Mouse (Mus musculus) right cerebral cortex, postnatal 10 days (tissue): ENCODE measurements at regions not wholly inside any gene's neighbourhood (a gene's known extent, or its start where the extent isn't known, plus 50 kb on each side); places are given as distances from the start of the nearest gene placed in this dataset.
"Not testable (repeated sequence)": the region's sequence is repeated elsewhere in the genome, so short reads cannot be mapped to it uniquely, and the experiment has no call there.

Experiments
- DNase-seq, 2 experiments: peaks; one replicate each; pipeline ENCODE4 v3.0.0; 2021; ENCODE audit warnings: low spot score in 2 of 2

GRCm38 (mm10) chr7:138005806-138006205, 391.7 kb downstream of the Tcerg1l start:
- DNase-seq = no peak

- peak; percentile 53 to 57 for DNase-seq
Observed at GRCm38 (mm10) chr7:138006971-138007370, 390.6 kb downstream of the Tcerg1l start.

- peak in 1 of 2 experiments; percentile 28 for DNase-seq
Observed at GRCm38 (mm10) chr7:138008601-138009000, 388.9 kb downstream of the Tcerg1l start.

DNA sequence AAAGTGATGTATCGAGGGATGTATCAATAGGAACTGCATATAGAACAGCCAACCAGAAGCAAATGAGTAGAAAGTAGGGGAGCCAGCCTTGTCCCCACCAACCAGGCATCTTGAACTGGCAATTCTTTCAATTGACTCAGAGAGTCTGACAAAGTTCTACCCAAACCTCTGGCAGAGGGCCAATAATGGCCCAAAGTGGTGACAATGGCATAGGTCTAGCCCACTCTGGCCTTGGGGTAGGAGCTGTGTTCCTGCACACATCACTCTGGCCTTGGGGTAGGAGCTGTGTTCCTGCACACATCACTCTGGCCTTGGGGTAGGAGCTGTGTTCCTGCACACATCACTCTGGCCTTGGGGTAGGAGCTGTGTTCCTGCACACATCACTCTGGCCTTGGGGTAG, 373.5 kb downstream of the Tcerg1l start:
- not testable (repeated sequence) for DNase-seq

GRCm38 (mm10) chr7:138051696-138052095, 345.8 kb downstream of the Tcerg1l start:
- no peak for DNase-seq

DNA sequence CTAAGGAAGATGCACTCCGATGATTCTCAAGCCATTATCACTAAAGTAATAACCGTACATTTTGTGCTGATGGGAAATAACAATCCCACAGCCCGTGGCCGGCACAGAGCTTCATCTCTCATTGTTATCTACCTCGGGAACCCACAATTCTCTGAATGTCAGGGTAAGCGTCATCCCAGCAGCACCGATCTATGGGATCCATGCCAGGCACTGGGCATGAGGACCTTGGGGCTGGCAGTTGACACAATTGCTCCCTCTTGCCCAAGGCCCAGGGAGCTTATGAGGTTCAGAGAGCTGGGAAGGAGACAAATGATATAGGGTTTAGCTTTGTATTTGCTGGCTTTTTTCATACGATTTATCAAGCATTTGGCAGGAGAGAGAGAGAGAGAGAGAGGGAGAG, 342.8 kb downstream of the Tcerg1l start:
- no peak for DNase-seq

GRCm38 (mm10) chr7:138061116-138061515, 336.4 kb downstream of the Tcerg1l start:
- no peak for DNase-seq

DNA sequence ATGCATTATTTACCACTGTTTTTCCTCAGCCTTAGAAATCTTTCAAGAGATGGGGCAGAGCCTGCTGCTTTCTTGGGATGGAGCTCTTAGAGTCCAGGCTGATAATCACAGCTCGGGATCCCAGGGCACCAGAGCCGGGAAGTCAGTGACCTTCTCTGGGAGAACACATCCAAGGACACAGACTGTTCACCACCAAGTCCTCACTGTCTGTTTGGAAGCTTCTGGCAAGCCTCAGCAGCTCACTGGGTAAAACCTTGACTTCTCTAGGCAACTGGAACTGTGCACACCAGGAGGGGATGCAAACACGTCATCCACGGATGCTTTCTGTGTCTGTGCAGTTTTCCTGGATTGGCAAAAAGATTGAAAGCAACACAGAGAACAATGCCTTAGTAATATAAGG, 330.6 kb downstream of the Tcerg1l start:
- DNase-seq = no peak

GRCm38 (mm10) chr7:138075231-138075630, 322.3 kb downstream of the Tcerg1l start:
- DNase-seq = no peak

DNA sequence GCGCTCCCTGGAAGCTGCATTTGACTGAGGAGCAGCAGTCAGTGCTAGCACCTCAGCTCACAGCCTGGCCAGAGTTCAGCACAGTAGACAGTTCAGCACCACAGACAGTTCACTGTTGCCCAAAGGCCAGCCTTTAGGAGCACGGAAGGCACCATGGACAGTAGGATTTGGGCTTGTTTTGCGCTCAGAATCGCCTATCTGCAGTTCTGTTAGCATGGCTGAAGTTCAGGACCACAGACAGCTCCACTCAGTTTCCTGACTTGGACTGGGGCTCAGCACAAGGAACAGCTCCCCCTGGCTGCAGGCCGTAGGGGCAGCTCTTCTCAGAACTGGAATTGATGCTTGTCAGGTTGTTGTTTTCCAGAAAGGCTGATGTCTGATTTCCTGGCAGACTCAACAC, 313.6 kb downstream of the Tcerg1l start:
- DNase-seq = peak; percentile 72 to 74

- no peak for DNase-seq
Observed at GRCm38 (mm10) chr7:138107471-138108210, 289.9 kb downstream of the Tcerg1l start.

DNA sequence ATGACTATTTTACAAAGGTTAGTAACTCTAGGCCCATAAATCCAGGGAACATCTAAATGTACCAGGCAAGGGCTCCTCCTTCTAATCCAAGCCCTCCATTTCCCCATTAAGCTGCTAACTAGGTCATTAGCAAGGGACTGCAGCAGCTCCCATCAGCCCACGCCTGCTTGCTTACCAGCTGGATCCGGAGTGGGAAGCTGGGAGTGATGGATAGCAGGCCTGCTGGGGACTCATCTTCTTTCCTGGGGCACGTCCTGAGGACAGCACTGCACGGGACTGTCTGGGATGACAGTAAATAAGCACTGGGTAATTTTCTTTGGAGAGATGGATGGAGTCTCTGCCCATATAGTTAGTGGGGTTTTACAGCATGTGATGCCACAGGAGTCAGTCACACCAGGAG, 276.0 kb downstream of the Tcerg1l start:
- DNase-seq = peak in 1 of 2 experiments; percentile 30

DNA sequence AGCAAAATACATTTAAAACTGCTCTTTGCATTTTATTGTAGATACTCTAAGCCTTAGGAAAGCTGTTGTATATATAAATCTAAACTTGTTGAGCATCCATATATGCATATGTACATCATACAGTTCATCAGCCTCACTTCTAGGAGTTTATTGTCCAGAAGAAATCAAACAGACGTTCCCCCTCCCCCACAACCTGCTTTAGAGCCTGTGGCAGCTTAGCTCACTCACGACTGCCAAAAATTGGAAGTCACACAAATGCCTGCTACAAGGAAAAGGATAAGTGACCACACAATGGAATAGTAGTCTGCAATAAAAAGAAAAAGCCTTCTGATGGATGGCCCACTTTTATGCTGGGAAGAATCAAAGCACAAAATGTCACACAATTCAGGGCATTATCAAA, 267.8 kb downstream of the Tcerg1l start:
- no peak for DNase-seq

GRCm38 (mm10) chr7:138133427-138133826, 264.1 kb downstream of the Tcerg1l start:
- DNase-seq = no peak

GRCm38 (mm10) chr7:138137934-138138333, 259.6 kb downstream of the Tcerg1l start:
- DNase-seq = no peak

- peak; percentile 31 to 32 for DNase-seq
Observed at GRCm38 (mm10) chr7:138139766-138140165, 257.8 kb downstream of the Tcerg1l start.

GRCm38 (mm10) chr7:138149496-138149895, 248.0 kb downstream of the Tcerg1l start:
- no peak for DNase-seq

- peak in 1 of 2 experiments; percentile 29 for DNase-seq
Observed at GRCm38 (mm10) chr7:138153455-138154167, 243.9 kb downstream of the Tcerg1l start.
